Mouse (Mus musculus): ENCODE measurements at regions not wholly inside any gene's neighbourhood (a gene's known extent, or its start where the extent isn't known, plus 50 kb on each side); places are given as distances from the start of the nearest gene placed in this dataset.
"Not testable (repeated sequence)": the region's sequence is repeated elsewhere in the genome, so short reads cannot be mapped to it uniquely, and the experiment has no call there.

- DNase-seq (ENCODE audit: low spot score in 2 of 2), result no peak
These were observed 110.2 kb downstream of the Olfr164 start for GRCm38 (mm10) chr16:19203681-19204080.

DNA sequence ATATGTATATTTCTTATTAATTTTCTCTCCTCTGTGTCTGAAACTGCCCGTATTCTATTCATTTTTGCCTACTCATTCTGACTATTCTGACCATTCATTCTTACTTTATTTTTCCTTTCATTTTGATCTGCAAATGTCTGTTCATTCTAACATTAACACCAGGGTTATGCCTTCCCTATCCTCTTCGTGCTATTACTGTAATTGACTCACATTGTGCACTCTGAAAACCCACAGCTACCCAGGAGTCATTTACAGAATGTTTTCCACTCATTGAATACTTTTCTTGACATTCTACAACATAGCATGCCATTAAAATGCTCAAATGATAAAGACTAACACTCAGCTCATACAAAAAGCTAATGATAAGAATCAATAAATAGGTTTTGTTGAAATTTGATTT, 112.9 kb downstream of the Olfr164 start:
- DNase-seq (ENCODE audit: low spot score in 2 of 2), result no peak

GRCm38 (mm10) chr16:19199724-19200544, 113.9 kb downstream of the Olfr164 start:
- no peak for DNase-seq (ENCODE audit: low spot score in 2 of 2)

- DNase-seq (ENCODE audit: low spot score in 2 of 2), result peak in 1 of 2 experiments; percentile 0
These were observed 115.1 kb downstream of the Olfr164 start for GRCm38 (mm10) chr16:19198539-19199385.

DNA sequence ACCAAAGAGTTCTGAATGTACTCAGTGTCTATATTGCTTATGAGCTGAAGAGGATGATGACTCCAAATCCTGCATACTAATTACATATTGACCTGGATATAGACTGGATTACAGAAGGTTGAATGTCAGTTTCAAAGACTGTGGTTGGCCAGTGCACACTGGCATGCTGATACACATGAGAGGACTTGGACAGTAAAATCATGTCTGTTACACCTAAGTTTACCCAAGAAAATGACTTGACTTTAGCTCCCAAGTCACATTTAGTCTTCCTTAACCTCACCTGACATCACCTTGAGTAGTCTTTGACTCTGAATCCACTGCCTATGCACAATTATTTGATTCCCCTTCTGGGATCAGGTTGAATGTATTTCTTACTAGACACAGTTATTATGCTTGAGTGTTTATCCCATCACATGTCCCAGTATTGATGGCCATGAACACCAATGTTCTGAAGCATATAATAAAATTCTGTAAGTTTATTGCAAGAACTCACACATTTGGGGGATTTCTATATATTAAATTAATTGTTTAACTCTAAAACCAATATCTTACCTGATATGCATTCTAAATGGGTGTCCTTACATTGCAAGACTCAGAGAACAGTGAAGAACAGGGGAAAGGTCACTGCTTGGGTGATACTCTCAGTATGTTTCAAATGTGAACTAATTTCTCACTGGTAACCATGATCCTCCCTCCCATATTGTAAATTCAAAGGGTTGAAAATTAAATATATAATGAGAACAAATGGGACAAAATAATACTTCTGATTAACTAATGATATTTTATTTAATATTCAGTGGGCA, 116.0 kb downstream of the Olfr164 start:
- DNase-seq (ENCODE audit: low spot score in 2 of 2), result no peak

- DNase-seq (ENCODE audit: low spot score in 2 of 2), result no peak
These were observed 128.2 kb downstream of the Olfr164 start for GRCm38 (mm10) chr16:19185434-19186256.

DNA sequence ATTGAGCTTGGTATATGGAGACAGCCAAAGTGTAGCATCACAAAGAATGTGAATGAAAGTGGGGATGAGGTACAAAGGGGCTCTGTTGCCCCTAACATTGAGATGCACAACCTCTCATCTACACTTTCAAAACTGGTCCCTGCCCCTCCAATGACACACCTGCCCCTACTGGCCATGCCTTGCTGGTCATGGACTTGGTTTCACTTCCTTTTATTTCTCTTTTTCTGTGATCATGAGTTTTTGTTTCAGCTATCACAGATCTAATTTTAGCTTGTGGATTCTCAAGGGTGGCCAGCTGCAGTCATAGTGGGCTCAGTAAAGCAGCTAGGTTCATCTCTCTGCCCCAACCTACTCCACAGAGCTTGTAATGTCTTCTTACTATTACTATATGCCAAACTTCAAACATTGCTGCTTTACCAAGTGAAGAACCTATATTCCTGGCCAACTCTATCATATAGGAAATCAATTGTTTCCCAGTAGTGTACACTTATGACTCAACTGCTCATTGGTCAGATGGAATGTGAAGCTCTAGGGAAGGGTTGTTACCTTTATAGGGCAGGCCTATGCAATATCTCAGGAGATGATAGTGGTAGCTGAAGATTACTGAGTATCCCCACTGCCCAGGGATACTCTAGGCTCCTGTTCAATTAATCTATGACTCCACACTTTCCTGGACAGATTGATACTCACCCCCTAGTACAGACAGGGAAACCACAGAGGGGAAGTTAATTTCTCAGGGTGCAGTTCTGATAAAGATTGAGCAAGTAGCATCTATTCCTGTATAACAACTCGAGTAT, 134.5 kb downstream of the Olfr164 start:
- DNase-seq (ENCODE audit: low spot score in 2 of 2), result no peak

DNA sequence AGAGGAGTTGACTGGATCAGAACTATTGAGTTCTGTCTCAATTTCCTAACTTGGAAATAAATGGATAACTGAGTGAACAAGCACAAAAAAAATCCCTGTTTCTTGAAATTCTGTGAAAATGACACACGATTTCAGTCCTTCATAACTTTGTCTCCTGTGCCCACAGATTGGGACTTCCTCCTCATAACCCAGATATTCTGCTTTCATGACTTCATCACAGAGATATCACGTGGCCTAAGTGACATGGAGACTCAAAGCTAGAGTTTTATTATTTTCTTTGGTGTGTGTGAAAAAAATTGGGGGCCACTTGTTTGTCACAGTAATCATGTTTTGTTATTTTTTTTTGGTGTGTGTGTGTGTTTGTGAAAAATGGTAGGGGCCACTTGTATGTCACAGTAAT, 160.8 kb downstream of the Olfr164 start:
- DNase-seq (ENCODE audit: low spot score in 2 of 2), result no peak

DNA sequence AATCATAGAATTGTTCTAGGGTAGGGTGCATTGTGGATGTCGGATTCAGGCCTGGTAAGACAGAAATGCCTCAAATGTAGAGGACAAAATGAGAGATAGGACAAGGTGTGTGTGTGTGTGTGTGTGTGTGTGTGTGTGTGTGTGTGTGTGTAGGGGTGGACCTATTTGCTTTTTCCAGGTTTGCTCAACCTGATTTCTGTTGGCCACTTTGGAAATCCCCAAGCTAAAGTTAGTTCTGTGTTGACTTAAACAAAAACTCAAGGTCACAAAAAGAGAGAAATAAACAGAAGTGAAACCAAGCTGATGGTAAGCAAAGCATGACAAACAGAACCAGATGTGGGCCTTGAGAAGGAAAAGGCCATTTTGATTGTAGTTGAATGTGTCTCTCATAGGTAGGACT, 161.4 kb downstream of the Olfr164 start:
- not testable (repeated sequence) for DNase-seq (ENCODE audit: low spot score in 2 of 2)

- DNase-seq (ENCODE audit: low spot score in 2 of 2), result no peak
These were observed 162.8 kb downstream of the Olfr164 start for GRCm38 (mm10) chr16:19151110-19151509.

DNA sequence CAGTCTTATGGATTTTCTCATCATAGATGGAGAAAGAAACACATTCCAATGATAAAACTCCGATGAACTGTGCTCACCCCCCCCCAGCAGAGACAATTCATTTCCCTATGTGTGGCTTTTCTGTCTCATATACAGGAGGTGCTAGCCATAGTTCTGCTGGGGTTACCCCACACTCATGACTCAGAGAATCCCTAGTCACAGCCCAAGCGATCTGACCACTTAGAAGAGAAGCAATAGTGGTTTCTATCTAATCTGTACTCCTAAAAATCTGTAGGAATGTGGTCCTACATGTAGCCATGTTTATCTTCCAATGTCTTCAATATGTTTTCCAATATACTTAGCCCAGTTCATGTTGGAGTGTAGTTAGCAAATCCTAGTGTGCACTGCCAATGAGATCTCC, 163.3 kb downstream of the Olfr164 start:
- DNase-seq (ENCODE audit: low spot score in 2 of 2), result no peak

GRCm38 (mm10) chr16:19146290-19146983, 167.4 kb downstream of the Olfr164 start:
- no peak for DNase-seq (ENCODE audit: low spot score in 2 of 2)
